Mouse (Mus musculus): ENCODE data around the gene Plekhd1. TPM values are rescaled to one million over a fixed set of nuclear protein-coding genes. Genes with fewer than 3 reads are reported as not detected.
A peak's percentile ranks its signal among the peaks of the same experiment; 100 is the strongest.

The Plekhd1 gene
- polyA plus RNA-seq (2015; fragmentation: Nextera tagmentation; extraction: Ambion mirVana) = 3.6 and 4.1 TPM in 2 replicates

GRCm38 (mm10) chr12:80692269-80692972, at the start of gene Plekhd1:
TSS of gene Plekhd1 (plus strand) at chr12:80692591.
- under 1% methylated on average over 47 of the region's 52 CpGs for WGBS
- H3K4me2 ChIP-seq (ENCODE audit: low read depth, low read length) = peak within 1 kb of the TSS; percentile 70
- ATAC-seq (ENCODE audit: low read depth) = peak; percentile 81
- peak within 1 kb of the TSS; percentile 47 for H3K4me3 ChIP-seq (ENCODE audit: low read length)
- H3K27ac ChIP-seq (ENCODE audit: low read length) = peak within 1 kb of the TSS; percentile 62
- H3K4me1 ChIP-seq (replicated peaks; ENCODE audit: control insufficient read depth, insufficient read depth, low read length) = peaks cover 28% of the 10 kb centered on the region
- no peaks in the 10 kb centered on the region for H3K36me3 ChIP-seq (ENCODE audit: control insufficient read depth, insufficient read depth, low read length)
- H3K9me3 ChIP-seq (ENCODE audit: control insufficient read depth, low read length) = no peaks in the 10 kb centered on the region
- H3K27me3 ChIP-seq (ENCODE audit: control insufficient read depth, insufficient read depth, low read depth, low read length) = peaks cover 22% of the 10 kb centered on the region
- H3K9ac ChIP-seq (ENCODE audit: low read length) = peak within 1 kb of the TSS; percentile 60

GRCm38 (mm10) chr12:80642725-80643692, 49.4 kb upstream of the Plekhd1 start:
- 3% methylated on average over 41 of the region's 48 CpGs for WGBS
- peak overlapping the region; percentile 79 for H3K4me2 ChIP-seq (ENCODE audit: low read depth, low read length)
- no peaks in the 10 kb centered on the region for H3K27me3 ChIP-seq (ENCODE audit: control insufficient read depth, insufficient read depth, low read depth, low read length)
- H3K9ac ChIP-seq (ENCODE audit: low read length) = peak overlapping the region; percentile 98
- H3K27ac ChIP-seq (ENCODE audit: low read length) = peak overlapping the region; percentile 78
- peaks cover 23% of the 10 kb centered on the region; the same call in 1 of the 2 replicates for H3K36me3 ChIP-seq (ENCODE audit: control insufficient read depth, insufficient read depth, low read length)
- peaks cover 26% of the 10 kb centered on the region for H3K4me1 ChIP-seq (replicated peaks; ENCODE audit: control insufficient read depth, insufficient read depth, low read length)
- peak overlapping the region; percentile 95 for H3K4me3 ChIP-seq (ENCODE audit: low read length)
- no peaks in the 10 kb centered on the region for H3K9me3 ChIP-seq (ENCODE audit: control insufficient read depth, low read length)
- ATAC-seq (ENCODE audit: low read depth) = peak; percentile 70

DNA sequence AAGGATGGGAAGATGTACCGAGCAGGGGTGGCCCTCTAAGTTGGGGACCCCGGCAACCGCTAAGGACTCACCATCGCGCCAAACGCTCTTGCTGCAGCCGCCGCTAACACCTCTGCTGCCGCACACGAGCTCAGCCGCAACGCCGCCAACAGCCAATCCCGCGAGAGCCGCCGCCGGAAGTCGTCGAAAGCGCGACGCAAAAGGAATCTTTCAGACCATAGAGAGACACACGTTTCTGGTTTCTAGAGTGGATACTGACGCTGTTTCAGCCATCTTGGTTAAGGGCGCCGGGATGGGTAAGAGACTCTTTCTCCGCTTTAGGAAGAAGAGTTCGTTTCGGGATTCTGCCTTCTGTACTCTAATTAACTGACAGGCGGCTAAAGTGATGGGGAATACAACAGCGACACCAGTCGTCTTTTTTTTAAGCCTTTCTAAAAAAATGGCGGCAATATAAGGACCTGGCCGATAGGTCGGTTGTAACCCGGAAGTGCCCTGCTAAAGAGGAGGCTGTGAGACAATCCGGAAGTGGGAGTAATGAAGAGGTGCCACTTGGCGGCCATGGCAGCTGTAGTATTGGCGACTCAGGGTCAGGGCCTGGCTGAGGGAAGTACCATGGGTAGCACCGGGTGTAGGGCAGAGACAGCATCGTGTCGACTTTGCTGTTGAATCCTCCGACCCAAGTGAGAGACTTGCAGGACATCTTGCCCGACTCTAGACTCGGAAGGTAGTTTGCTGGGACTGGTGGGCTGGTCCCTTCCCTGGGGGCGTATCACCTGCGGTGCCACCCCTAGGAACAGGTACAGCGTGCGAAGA, 48.5 kb upstream of the Plekhd1 start, which contains the start of the genes Slc39a9 and Erh:
Gene Slc39a9, plus strand, starts transcription at position 191 of the 813 bp plus-strand sequence.
Gene Erh, minus strand, starts transcription at position 649 of the 813 bp plus-strand sequence.
- under 1% methylated on average over 50 of the region's 50 CpGs for WGBS
- peak; percentile 97 for ATAC-seq (ENCODE audit: low read depth)
- H3K4me3 ChIP-seq (ENCODE audit: low read length) = peak within 1 kb of the TSS; percentile 95

GRCm38 (mm10) chr12:80644506-80644868, 47.9 kb upstream of the Plekhd1 start:
- H3K9ac ChIP-seq (ENCODE audit: low read length) = peak overlapping the region; percentile 81
- peak overlapping the region; percentile 93 for H3K4me2 ChIP-seq (ENCODE audit: low read depth, low read length)
- no peaks in the 10 kb centered on the region for H3K27me3 ChIP-seq (ENCODE audit: control insufficient read depth, insufficient read depth, low read depth, low read length)
- ATAC-seq (ENCODE audit: low read depth) = no peak
- H3K27ac ChIP-seq (ENCODE audit: low read length) = peak overlapping the region; percentile 74
- WGBS = 4% methylated on average over 18 of the region's 18 CpGs
- peaks cover 13% of the 10 kb centered on the region for H3K36me3 ChIP-seq (ENCODE audit: control insufficient read depth, insufficient read depth, low read length)
- no peaks in the 10 kb centered on the region for H3K9me3 ChIP-seq (ENCODE audit: control insufficient read depth, low read length)
- peaks cover 26% of the 10 kb centered on the region for H3K4me1 ChIP-seq (replicated peaks; ENCODE audit: control insufficient read depth, insufficient read depth, low read length)
- H3K4me3 ChIP-seq (ENCODE audit: low read length) = peak overlapping the region; percentile 95

More for the DNA sequence above, 48.5 kb upstream of the Plekhd1 start, which contains the start of the genes Slc39a9 and Erh:
- no peaks in the 10 kb centered on the region for H3K9me3 ChIP-seq (ENCODE audit: control insufficient read depth, low read length)
- peak within 1 kb of the TSS; percentile 78 for H3K27ac ChIP-seq (ENCODE audit: low read length)
- H3K36me3 ChIP-seq (ENCODE audit: control insufficient read depth, insufficient read depth, low read length) = peaks cover 17% of the 10 kb centered on the region
- H3K4me1 ChIP-seq (replicated peaks; ENCODE audit: control insufficient read depth, insufficient read depth, low read length) = peaks cover 26% of the 10 kb centered on the region
- H3K9ac ChIP-seq (ENCODE audit: low read length) = peak within 1 kb of the TSS; percentile 98
- peak within 1 kb of the TSS; percentile 93 for H3K4me2 ChIP-seq (ENCODE audit: low read depth, low read length)
- no peaks in the 10 kb centered on the region for H3K27me3 ChIP-seq (ENCODE audit: control insufficient read depth, insufficient read depth, low read depth, low read length)

- Histone ChIP-seq H3K9ac (ENCODE audit: low read length) (0 out of 2 replicates have a peak overlapping the region, but pooled peaks have one; percentile 16), H3K4me1 (replicated peaks; ENCODE audit: control insufficient read depth, insufficient read depth, low read length) (peaks cover 26% of the 10 kb centered on the region), H3K9me3 (ENCODE audit: control insufficient read depth, low read length) (no peaks in the 10 kb centered on the region), H3K4me3 (ENCODE audit: low read length) (no peak overlapping the region; the same call in 1 of the 2 replicates), H3K4me2 (ENCODE audit: low read depth, low read length) (peak overlapping the region; percentile 93), H3K36me3 (ENCODE audit: control insufficient read depth, insufficient read depth, low read length) (peaks cover 6% of the 10 kb centered on the region), H3K27ac (ENCODE audit: low read length) (no peak overlapping the region), H3K27me3 (ENCODE audit: control insufficient read depth, insufficient read depth, low read depth, low read length) (no peaks in the 10 kb centered on the region)
- no peak for ATAC-seq (ENCODE audit: low read depth)
- 86% methylated on average over 3 of the region's 3 CpGs for WGBS
Observed at GRCm38 (mm10) chr12:80646377-80646776, 46.0 kb upstream of the Plekhd1 start.

DNA sequence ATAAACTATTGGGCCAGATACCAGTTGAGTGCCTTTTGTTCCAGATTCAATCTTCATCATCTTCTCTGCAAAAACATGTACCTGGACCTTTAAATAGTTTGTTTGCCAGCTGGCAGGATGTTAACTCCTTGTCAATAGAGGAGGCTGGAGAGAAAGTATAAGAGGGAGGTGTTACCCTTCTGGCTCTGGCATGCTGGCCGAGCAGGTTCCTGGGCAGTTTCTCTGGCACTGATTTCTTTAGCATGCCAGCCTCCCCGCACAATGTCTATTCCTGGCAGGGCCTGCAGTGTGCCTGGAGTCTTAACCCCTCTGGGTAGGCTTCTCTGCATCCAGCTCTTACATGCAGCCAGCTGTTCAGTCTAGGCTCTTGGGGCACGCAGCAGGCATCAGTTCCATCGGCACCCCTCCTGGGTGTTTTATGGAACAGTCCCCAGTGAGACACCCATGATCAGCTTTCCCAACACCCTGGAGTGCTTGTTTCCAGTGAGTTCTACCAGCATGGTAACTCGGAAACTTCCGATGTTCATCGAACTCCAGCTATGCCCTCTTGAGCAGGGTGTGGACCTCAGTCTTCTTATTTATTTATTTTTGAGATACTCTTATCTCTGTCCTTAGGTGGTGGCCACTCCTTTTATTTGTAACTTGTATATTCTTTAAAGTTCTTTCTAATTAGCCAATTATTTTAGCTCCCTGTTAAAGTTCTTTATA, 38.3 kb upstream of the Plekhd1 start:
- H3K36me3 ChIP-seq (ENCODE audit: control insufficient read depth, insufficient read depth, low read length) = no peaks in the 10 kb centered on the region
- H3K27ac ChIP-seq (ENCODE audit: low read length) = peak overlapping the region; percentile 59; the same call in 1 of the 2 replicates
- no peaks in the 10 kb centered on the region for H3K27me3 ChIP-seq (ENCODE audit: control insufficient read depth, insufficient read depth, low read depth, low read length)
- peak; percentile 72 for ATAC-seq (ENCODE audit: low read depth)
- H3K4me3 ChIP-seq (ENCODE audit: low read length) = no peak overlapping the region
- no peak overlapping the region for H3K4me2 ChIP-seq (ENCODE audit: low read depth, low read length)
- WGBS = 67% methylated on average over 7 of the region's 7 CpGs
- H3K4me1 ChIP-seq (replicated peaks; ENCODE audit: control insufficient read depth, insufficient read depth, low read length) = no peaks in the 10 kb centered on the region; the same call in 1 of the 2 replicates
- no peak overlapping the region for H3K9ac ChIP-seq (ENCODE audit: low read length)
- H3K9me3 ChIP-seq (ENCODE audit: control insufficient read depth, low read length) = no peaks in the 10 kb centered on the region

DNA sequence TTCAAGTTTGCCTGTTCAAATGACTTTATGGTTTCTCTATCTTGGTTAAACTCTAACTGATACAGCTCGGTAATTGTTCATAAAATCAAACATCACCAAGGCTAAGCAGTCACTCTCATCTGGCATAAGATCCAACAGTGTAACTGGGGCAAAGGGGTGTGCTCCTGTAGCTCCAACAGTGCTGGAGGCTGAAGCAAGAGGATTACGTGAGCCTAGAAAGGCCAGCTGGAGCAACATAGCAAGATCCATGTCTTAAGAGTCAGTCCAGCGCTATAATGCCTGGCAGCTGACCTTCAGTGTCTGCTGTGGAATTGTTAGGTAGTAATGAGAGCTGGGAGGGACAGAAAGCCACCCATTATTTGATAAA, 37.7 kb upstream of the Plekhd1 start:
- 76% methylated on average over 3 of the region's 3 CpGs for whole genome bisulfite sequencing
- Histone ChIP-seq H3K4me1 (replicated peaks; ENCODE audit: control insufficient read depth, insufficient read depth, low read length) (no peaks in the 10 kb centered on the region; the same call in 1 of the 2 replicates), H3K27me3 (ENCODE audit: control insufficient read depth, insufficient read depth, low read depth, low read length) (no peaks in the 10 kb centered on the region), H3K4me3 (ENCODE audit: low read length) (no peak overlapping the region), H3K4me2 (ENCODE audit: low read depth, low read length) (no peak overlapping the region), H3K9ac (ENCODE audit: low read length) (no peak overlapping the region), H3K9me3 (ENCODE audit: control insufficient read depth, low read length) (no peaks in the 10 kb centered on the region), H3K36me3 (ENCODE audit: control insufficient read depth, insufficient read depth, low read length) (no peaks in the 10 kb centered on the region), H3K27ac (ENCODE audit: low read length) (no peak overlapping the region)
- ATAC-seq (ENCODE audit: low read depth) = no peak

- no peak overlapping the region for H3K4me3 ChIP-seq (ENCODE audit: low read length)
- no peak for ATAC-seq (ENCODE audit: low read depth)
- H3K27ac ChIP-seq (ENCODE audit: low read length) = peak overlapping the region; percentile 58
- 56% methylated on average over 6 of the region's 6 CpGs for WGBS
- no peak overlapping the region for H3K9ac ChIP-seq (ENCODE audit: low read length)
- 0 out of 2 replicates have a peak overlapping the region, but pooled peaks have one; percentile 12 for H3K4me2 ChIP-seq (ENCODE audit: low read depth, low read length)
- H3K27me3 ChIP-seq (ENCODE audit: control insufficient read depth, insufficient read depth, low read depth, low read length) = no peaks in the 10 kb centered on the region
- no peaks in the 10 kb centered on the region; the same call in 1 of the 2 replicates for H3K4me1 ChIP-seq (replicated peaks; ENCODE audit: control insufficient read depth, insufficient read depth, low read length)
- H3K36me3 ChIP-seq (ENCODE audit: control insufficient read depth, insufficient read depth, low read length) = peaks cover 5% of the 10 kb centered on the region; the same call in 1 of the 2 replicates
- H3K9me3 ChIP-seq (ENCODE audit: control insufficient read depth, low read length) = no peaks in the 10 kb centered on the region
Observed at GRCm38 (mm10) chr12:80658661-80659060, 33.7 kb upstream of the Plekhd1 start.

All from lung, embryonic 16.5 days (tissue).